Mouse (Mus musculus) kidney, adult 2 months (tissue): ENCODE data around the gene Pagr1b.

Experiments used
- CTCF ChIP-seq: fragments of 200-500 bp; conservative IDR thresholded peaks from 2 replicates; pipeline ENCODE4 v1.5.1; 2011; ENCODE audit warnings: low read depth, mild to moderate bottlenecking, control low read depth, low read length, moderate library complexity, mixed read lengths; ENCODE audit not compliant: insufficient read depth, insufficient read length
- POLR2A ChIP-seq: fragments of 200-500 bp; IDR thresholded peaks from one replicate; pipeline ENCODE4 v1.6.1; 2011; ENCODE audit warnings: low read depth, low read length, control low read depth

GRCm38 (mm10) chr7:127026984-127027726, 10.9 kb upstream of the Pagr1b start, which contains the start of gene Maz:
- TF ChIP-seq CTCF, result no peak
- no peak for TF ChIP-seq POLR2A
